Mouse (Mus musculus) spleen, adult 18-20 months (tissue): Measurements from ENCODE around the gene Clhc1.
"Not testable (repeated sequence)": the region's sequence is repeated elsewhere in the genome, so short reads cannot be mapped to it uniquely, and the experiment has no call there.

Experiments used
- DNase-seq, 2 experiments: peaks; one replicate each; pipeline ENCODE4 v3.0.0; 2022; ENCODE audit warnings: mixed read lengths in 2 of 2

Gene Clhc1

DNA sequence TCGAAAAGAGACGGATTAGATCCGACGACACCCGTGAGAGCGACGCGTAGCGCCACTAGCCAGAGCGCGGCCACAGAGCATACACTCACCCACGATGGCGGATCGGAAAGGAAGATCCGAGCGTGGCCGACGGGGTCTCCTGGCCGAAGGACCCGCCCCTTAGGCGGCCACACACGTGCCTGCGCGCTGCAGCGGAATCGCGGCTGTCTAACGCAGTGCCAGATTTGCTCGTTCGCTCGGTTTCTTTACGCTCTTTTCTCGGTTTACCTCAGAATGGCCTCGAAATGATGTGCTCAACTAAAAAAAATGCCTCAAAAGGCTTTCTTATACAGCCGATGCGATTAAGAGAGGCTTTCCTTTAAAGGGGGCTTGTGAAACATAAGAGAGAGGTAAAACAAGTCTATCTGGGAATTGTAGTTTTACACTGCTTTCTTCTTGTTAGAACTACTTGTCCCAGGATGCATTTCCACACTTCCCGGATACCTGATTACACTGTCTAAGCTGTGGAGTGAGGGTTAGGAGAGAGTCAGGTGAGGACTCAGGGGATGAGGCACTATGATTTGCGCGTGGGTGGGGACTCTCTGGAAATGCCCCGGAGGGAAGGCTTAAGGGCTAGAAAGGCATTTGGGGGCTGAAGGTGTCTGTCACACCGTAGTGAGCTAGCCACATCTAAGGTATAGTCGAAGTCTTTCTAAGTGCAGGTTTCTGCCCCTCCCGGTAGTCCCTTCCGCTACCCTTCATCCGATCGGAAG, at the start of gene Clhc1, which contains the start of gene Rps27a:
Gene Clhc1 (plus strand): TSS at position 199 of the 752 bp plus-strand sequence.
Gene Rps27a (minus strand): TSS at position 358 of the 752 bp plus-strand sequence.
- DNase-seq: peak; percentile 84 to 96

DNA sequence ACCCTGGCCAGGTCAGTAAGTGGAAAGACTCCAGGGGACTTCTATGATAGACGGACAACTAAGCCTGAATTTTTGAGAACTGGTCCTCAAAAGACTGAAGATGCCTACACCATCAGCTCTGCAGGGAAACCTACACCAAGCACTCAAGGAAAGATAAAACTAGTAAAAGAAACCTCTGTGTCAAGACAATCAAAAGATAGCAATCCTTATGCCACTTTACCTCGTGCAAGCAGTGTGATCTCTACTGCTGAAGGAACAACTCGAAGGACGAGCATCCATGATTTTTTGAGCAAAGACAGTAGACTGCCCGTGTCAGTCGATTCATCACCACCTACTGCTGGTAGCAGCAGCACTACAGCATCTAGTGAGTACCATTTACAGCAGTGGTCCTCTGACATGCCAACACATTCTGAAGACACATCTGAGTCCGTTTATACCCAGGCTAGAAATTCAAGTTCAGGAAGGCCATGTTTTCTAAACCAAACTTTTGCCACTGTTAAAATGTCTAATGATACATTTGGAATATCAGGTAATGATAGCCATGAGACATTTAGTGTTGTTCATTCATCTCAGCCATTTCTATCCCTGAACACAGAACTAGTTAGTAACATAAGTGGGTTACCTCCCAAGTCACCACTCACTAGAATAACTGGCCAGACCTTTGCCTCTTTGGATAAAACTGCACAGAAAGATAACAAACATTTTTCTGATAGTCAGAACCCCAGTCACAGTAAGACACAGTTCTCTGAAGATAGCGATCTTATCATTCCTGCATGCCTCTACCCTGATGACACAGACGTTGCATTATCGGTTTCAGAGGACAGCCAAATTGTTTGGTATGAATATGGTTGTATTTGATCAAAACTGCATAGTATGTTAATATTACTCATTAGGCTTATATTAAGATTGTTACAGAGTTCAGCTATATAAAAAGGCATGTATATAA, 43.5 kb upstream of the Clhc1 start:
- DNase-seq: no peak

- no peak for DNase-seq
Observed at GRCm38 (mm10) chr11:29504899-29505625, 42.7 kb upstream of the Clhc1 start.

DNA sequence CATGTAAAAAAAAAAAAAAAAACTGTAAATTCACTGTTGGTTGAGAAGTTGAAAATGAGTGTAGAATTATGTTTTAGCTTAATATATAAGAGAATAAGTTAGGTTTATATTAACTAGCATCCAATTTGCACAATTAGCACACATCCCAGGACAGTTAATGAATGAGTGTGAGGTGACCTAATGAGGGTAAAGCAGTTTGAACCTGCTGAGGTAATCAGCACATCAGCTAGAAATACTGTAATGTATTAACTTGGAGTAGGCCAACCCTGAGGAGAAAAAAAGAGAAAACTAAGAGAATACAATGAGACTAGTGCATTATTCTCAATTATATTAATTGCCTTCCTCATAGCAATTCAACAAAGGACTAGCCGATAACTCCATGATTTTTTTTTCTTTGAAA, 38.3 kb upstream of the Clhc1 start:
- no peak for DNase-seq

DNA sequence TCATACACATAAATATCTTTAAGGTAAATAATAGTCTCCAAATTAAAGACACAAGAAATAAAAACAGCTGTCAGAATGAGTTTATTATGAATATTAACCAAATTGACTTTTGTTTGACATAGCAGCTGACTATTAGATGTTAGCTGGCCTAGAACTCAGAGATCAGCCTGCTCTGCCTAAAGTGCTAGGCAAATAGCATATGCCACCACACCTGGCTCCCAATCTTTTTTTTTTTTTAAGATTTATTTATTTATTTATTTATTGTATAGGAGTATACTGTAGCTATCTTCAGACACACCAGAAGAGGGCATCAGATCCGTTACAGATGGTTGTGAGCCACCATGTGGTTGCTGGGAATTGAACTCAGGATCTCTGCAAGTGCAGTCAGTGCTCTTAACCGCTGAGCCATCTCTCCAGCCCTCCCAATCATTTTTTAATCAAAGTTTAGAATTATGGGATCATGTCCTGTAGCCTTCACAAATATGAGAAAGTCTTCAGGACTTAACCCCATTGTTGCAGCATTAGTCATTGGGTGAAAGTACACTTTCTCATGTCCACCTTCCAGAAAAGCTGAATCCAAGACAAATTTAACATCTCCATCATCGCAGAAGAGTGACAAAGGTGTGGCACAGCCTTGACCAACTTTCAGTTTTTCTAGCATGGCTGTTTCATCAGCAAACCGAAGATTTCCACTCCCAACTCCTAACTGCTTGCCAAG, 34.8 kb upstream of the Clhc1 start:
- DNase-seq: no peak

DNA sequence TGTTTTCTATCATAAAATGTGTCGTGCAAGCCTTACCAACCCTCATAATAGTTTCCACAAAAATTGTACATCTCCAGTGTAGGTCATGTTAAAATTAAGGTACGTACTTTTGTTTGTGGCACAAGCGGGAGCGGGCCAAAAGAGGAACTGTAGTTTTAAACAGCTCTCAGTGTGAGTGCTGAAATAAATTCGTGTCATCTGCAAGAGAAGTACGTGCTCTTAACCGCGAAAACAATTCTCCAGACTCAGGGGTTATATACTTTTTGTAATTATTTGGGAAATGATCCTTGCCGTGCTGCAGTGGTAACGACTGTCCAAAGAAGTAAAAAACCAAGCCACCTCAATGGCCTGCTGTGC, 33.4 kb upstream of the Clhc1 start:
- DNase-seq: no peak

DNA sequence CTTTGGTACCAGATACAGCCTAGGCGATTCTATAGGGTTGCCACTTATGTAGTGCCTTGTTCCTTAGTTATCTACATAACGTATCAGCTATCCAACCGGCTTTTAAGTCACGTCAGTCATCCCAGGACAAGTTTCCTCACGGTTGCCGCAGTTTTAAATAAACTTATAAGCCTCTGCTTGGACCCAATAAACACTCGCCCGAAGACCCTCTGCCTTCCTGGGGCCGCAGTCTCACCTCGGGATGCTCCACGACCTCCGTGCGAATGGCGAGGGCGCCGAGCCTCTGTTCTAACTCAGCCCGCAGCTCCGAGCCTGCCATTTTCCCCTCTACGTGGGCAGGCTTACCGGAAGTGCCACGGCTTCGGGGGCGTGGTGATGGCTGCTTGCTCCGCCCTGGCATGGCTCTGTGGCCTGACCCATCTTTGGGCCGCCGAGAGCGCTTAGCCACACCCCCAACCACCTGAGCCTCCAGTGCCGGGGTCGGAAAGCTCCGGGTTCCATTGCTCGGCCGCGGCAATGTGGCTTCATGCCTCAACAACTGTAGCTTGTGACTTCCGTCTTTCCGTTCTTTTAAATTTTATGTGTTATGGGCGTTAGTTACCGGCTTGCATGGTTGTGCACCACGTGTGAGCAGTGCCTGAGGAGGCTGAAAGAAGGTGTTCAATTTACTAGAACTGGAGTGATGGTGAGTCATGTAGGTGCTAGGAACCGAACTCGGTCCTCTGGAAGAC, 32.9 kb upstream of the Clhc1 start, which contains the start of gene Prorsd1:
Gene Prorsd1 (minus strand): TSS at position 352 of the 731 bp plus-strand sequence.
- DNase-seq: peak; percentile 90 to 94

- DNase-seq: peak; percentile 51 to 61
Observed at GRCm38 (mm10) chr11:29525988-29526794, 21.6 kb upstream of the Clhc1 start, which contains the start of gene Mtif2. Gene Mtif2 (plus strand): TSS chr11:29526408.

- DNase-seq: no peak
Observed at GRCm38 (mm10) chr11:29538201-29538600, 9.5 kb upstream of the Clhc1 start.

DNA sequence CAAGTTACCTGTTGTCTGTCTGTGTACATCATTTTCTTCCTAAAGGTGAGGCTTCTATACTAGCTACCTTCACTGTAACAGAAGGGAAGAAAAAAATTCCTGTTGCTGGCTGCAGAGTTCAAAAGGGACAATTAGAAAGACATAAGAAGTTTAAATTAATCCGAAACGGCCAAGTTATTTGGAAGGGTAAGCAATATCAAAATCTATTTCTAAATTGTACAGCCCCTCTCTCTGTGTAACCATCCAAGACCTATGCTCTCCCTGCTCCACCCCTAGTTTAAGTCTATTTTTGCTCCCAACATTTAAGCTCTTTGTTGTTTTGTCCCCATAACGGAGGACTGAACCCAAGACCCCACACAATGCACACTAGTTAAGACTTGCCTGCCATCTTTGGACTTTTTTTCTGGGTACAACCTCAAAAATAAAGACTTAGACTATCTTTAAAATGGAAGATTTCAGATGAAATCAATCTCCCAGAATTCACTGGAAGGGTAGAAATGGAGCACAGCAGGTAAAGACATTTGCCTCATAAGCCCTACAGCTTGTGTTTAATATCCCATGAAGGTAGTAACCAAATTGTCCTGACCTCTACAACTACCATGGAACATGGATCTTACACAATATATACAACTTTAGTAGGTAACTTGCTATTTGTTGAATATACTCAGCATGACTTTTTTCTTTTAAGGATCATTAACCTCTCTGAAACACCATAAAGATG, 3.4 kb upstream of the Clhc1 start:
- no peak for DNase-seq

- DNase-seq: not testable (repeated sequence)
Observed at GRCm38 (mm10) chr11:29545150-29545752, 2.5 kb upstream of the Clhc1 start.

- DNase-seq: not testable (repeated sequence)
Observed at GRCm38 (mm10) chr11:29546297-29546696, 1.5 kb upstream of the Clhc1 start.

DNA sequence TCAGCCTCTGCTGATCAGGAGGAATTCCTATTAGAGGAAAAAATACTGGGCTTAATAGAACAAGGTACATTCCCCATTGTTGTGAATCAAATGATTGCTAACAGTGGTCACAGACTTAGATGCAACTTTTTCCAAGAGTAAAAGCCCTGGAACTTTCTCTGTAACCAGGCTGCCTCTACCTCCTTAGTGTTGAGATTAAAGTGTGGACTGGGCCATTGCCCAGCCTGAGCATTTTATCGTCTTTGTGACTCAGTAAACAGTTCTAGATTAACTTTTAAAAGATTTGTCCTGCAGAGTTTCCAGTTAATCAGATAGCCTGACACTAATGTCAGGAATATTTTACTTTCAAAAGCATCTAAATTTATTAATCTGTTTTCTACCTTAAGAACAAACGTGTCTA, 988 bp upstream of the Clhc1 start:
- DNase-seq: no peak

- no peak for DNase-seq
Observed at GRCm38 (mm10) chr11:29547249-29547751, 450 bp upstream of the Clhc1 start.

DNA sequence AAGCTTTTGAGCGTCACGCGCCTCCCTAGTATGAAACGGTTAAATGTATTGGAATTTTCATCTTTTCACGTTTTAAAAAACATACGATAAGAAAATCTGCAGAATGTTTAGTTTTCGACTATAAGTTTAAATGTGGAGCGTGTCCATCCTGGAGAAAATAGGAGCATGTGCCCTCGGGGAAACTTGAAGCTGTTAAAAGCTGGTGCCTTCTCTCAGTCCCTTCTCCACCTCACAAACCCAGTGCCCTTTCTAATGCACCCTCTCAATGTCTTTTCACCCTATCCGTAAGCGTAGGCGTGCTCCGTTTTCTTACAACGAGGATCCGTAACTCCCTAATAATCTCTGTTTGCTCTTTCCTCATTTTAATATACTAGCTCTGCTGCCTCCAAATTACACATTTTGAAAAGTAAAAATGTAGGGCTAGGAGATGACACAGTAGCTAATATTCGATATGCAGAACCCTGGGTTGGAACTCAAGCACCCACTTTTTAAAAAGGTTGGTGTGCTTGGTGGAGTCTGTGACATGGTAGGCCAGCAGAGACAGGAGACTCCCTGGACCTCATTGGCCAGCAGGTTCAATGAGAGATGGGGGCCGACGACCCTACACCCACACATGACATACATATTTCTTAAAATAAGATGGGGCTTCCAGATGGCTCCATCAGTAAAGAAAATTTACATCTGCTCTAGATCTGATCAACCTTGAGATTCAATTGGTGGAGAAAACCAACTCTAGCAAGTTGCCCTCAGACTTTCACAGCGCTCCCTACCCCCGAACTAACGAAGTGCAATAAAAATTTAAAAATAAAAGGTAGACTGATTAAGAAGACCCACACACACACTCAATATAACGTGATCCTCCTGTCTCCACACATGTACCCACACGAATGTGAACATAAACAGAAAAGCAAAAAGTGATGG, 1.0 kb downstream of the Clhc1 start:
- peak in 1 of 2 experiments; percentile 13 for DNase-seq

DNA sequence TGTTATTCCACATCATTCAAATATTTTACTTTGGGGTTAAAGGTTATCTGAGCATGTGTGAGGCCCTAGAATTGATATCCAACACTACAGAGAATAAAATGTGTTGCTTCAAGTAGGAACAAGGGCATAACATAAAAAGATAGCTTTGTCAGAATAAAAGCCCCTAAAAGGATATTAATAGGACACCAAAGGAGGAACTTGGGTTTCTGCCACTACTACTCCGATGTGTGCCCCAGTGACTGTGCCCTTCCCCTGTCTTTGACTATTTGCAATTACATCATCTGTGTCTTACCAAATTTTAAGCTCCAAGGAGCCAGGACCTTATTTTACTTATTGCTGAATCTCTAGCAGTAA, 1.7 kb downstream of the Clhc1 start:
- DNase-seq: no peak

GRCm38 (mm10) chr11:29560452-29560851, 12.7 kb downstream of the Clhc1 start:
- DNase-seq: no peak

DNA sequence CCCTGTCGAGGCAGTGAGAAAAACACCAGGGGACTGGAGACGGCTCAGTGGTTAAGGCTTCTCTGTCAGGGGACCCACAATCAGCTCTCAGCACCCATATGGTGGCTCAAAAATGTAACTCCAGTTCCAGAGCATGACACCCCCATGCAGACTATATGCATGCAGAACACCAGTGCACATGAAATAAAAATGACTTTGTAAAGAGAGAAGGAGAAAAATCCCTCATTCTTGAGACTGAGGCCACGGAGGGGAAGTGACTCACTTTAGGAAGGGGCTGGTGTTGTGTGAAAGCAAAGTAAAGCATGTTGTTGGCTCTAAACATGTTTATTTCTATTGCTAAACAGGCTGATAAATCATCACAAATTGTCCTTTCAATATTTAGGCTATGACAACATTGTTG, 13.2 kb downstream of the Clhc1 start:
- no peak for DNase-seq
